Mouse (Mus musculus): ENCODE measurements around the gene Hdgfl3.

- TF ChIP-seq POLR2A (IDR thresholded peaks at IDR 0.05; ENCODE audit: extremely low read depth, insufficient read depth, low read length) (no peak), CTCF (IDR thresholded peaks at IDR 0.05; ENCODE audit: low read depth, low read length) (no peak)
Observed at GRCm38 (mm10) chr7:81904094-81904493, 30.2 kb downstream of the Hdgfl3 start.

Data from liver, adult 2 months (tissue).